Mouse (Mus musculus) retina, adult 2 months (tissue): Measurements from ENCODE around the gene Anapc16.

ENCODE experiments used
- DNase-seq: peaks from one replicate; pipeline ENCODE4 v3.0.0-alpha.2; 2012; ENCODE audit warnings: low read depth, low spot score

Gene Anapc16

GRCm38 (mm10) chr10:60002673-60003212 is at the start of gene Anapc16, which contains the start of gene Ascc1:
TSS of gene Anapc16 (minus strand) at chr10:60003135.
TSS of gene Ascc1 (plus strand) at chr10:60002805.
- peak; percentile 96 for DNase-seq

DNA sequence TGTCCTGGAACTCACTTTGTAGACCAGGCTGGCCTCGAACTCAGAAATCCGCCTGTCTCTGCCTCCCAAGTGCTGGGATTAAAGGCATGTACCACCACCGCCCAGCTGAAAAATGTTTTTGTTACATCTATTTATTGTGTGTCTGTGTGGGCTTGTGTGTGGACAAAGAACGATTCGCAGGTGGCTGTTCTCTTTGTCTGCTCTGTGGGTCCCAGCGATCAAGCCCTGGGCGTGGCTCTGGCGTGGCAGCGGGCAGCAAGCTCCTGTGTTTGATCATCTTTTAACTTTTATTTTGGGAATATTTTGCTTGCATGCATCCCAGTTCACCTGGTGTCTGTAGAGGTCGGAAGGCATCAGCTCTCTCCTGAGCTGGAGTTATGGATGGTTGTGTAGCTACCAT is 47.6 kb upstream of the Anapc16 start:
- DNase-seq = no peak

GRCm38 (mm10) chr10:60046696-60047095 is 43.8 kb upstream of the Anapc16 start:
- no peak for DNase-seq

DNA sequence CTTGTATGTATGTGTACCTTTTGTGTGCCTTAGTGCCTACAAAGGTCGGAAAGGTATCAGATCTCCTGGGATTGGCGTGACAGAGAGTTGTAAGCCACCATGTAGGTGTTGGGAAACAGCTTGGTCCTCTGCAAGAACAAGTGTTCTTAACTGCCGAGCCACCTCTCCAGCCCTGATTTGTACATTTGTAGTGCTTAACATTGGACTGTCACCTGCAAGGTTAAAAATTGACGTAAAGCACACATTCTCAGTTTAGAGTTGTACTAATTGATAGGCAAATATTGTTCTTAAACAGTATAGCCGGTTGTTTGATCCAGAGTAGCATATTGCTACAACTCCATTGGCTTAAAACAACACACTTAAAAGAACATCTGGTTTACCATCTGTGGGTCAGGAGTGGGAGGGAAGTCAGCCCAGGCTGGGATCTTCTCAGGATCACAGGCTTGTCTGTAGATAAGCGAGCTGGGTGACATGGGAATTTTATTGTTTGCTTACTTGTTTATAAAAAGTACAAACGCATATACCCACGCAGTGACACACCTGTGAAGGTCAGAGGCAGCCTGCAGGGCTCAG is 39.5 kb upstream of the Anapc16 start:
- no peak for DNase-seq

DNA sequence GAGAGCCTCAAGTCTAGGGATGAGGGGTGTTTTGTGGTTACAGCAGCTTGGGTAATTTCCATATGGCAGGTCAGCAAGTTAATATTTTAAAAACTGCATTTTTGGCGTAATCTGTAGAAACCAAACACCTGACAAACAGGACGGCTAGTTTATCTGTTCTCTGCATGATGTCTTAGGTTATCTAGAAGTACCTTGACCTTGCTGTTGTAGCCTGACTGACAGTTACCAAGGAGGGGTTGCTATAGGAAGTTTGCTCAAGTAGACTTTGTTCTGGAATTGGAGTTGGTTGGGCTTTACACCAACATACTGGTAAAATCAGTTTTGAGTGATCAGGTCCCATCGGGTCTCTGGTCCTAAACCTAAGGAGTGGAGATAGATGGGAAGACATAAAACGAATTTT is 32.8 kb upstream of the Anapc16 start:
- no peak for DNase-seq

GRCm38 (mm10) chr10:60034621-60035020 is 31.7 kb upstream of the Anapc16 start:
- no peak for DNase-seq

GRCm38 (mm10) chr10:60033064-60033463 is 30.1 kb upstream of the Anapc16 start:
- DNase-seq = no peak

DNA sequence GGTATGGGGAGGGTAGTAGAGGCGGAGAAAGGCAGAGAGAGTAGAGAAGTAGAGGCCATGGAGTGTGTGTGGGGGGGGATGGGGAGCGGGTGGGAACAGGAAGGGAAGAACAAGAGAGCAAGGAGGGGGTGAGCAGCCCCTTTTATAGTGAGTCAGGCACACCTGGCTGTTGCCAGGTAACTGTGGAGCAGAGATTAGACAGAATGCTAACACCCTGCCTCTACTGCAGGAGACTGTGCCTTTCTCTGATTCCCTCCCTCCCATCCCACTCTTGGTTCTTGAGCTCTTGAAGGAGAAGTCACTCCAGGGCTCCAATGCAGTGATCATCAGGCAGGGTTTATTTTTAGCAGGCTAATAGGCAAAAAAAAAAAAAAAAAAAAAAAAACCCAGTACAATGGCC is 29.7 kb upstream of the Anapc16 start:
- no peak for DNase-seq

DNA sequence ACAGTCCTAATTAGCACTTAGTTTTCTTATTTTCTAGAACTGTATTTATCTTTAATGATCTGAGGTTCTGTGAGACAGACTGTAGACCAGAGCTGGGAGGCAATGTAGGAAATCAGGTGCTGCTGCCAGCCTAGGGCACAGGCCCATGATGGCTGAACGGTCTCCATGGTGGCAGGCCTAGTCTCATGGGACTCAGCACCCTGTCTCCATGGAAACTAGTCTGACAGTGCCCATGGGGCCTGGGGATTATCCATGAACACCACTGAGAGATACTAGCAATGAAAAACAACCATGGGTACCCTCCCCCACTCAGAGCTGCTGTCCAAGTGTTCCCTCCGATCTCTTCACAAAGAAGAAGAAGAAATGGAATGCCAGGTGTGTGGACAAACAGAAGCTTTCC is 29.1 kb upstream of the Anapc16 start:
- DNase-seq = no peak

- no peak for DNase-seq
Measured at GRCm38 (mm10) chr10:60031562-60031961, 28.6 kb upstream of the Anapc16 start.

GRCm38 (mm10) chr10:60029387-60029786 is 26.5 kb upstream of the Anapc16 start:
- DNase-seq = no peak

GRCm38 (mm10) chr10:60028979-60029378 is 26.0 kb upstream of the Anapc16 start:
- no peak for DNase-seq

- no peak for DNase-seq
Measured at GRCm38 (mm10) chr10:60028181-60028580, 25.2 kb upstream of the Anapc16 start.

DNA sequence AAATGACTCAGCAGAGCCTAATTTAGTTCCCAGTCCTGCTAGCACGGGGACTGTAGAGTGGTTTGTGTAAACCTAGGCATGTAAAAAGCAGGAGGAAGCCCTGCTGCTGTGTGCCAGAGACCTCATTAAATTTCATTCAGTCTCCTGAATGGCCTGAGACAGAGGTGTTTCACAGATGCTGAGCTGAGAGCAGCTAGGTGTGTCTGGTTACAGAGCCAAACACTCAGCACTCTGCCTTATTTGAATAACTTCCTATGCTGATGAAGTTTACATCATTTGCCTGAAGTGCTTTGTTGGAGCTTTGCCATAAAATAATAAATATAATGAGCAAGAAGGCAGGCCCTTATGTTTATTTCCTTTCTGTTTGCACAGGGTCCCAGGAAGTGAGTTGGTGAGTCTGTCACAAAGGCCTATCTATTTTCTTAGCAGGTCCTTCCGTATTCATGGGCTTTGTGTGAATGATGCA is 24.7 kb upstream of the Anapc16 start:
- DNase-seq = no peak

DNA sequence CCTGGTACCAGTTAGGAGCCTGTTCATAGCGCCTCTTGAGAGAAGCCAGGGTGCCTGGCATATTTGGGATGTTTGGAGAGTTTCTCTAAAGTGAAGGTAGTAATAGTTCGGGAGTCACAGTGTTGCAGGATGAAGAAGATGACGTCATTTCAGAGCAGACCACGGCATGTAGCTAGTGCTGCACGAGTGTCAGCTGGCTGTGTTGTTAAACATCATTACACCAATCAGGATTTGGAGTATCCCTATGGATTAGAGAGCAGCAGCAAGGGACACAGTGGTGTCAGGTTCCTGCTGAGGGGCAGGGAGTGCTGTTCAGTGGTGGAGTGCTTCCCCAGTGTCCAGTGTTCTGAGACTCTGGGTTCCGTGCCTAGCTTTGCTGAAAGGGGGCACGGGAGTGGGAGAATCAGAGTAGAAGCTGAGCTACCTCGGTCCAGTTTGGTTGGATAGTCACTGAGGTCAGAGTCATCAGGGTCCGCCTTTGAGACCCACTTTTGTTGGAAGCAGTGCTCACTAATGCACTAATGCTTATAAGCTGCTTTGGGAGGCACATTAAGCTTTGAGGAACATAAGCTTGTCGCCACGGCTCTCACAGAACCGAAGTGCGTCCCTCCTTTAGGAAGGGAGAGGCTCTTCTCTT is 23.9 kb upstream of the Anapc16 start:
- DNase-seq = peak; percentile 61

DNA sequence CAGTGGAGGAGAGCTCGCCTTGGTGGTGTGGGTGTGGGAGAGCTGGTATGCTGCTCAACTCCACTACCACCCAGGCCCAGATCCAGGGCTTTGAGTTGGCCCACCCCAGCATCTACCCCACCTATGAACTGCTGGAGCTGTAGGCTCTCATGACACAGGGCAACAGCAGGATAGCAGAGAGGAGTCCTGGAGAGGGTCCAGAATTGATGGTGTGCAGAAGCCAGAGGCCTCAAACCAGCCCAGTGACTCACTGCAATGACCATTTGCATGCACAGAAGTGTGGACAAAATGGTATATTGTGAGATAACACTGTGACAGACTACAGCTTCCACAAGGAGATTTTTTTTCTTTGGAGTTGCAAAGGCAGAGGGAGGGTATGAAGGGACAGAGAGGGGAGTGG is 20.8 kb upstream of the Anapc16 start:
- DNase-seq = no peak

DNA sequence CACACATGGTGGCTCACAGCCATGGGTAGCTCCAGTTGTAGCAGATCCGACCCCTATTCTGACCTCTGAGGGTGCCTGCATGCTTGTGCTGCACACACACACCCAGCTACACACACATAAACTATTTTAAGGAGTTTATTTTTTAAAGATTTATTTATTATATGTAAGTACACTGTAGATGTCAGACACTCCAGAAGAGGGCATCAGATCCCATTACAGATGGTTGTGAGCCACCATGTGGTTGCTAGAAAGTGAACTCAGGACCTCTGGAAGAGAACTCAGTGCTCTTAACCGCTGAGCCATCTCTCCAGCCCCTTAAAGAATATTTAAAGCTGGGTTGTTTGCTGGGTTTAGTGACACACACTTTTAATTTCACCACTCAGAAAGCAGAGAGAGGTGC is 16.4 kb upstream of the Anapc16 start:
- no peak for DNase-seq

- no peak for DNase-seq
Measured at GRCm38 (mm10) chr10:60016223-60016622, 13.3 kb upstream of the Anapc16 start.

DNA sequence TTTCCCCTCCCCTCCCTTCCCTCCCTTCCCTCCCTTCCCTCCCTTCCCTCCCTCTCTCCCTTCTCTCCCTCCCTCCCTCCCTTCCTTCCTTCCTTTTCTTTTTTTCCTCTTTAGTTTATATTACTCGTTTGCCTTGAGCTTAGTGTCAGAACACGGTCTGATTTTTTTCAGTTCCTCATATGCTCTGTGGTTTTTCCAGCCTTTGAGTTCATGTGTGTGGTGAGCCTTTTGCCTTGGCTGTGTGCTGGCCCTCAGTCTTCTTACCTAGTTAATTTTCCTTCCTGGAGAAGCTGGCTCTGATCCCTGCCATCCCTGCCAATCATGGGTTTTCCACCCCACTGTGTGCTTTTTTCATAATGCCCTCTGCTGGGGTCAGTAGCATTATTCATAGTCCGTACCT is 6.2 kb upstream of the Anapc16 start:
- DNase-seq = no peak

GRCm38 (mm10) chr10:60005264-60005663 is 2.3 kb upstream of the Anapc16 start:
- DNase-seq = no peak

DNA sequence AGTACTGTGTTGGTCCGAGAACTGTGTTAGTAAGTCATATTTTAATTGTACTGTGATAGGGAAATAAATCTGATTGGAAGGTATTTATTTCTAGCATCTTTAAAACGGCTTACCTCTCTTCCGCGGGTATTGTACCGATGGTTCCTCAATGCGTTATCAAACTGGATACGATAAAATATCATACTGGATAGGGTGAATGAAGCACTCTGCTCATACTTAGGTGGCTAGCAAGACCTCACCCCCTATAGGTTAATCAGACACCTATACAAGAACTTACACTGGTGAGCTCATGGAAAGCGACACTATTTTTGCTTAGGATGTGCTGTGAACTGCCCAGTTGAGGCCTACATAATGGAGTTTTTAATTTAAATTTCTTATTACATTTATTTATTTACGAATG is 912 bp upstream of the Anapc16 start:
- DNase-seq = no peak

DNA sequence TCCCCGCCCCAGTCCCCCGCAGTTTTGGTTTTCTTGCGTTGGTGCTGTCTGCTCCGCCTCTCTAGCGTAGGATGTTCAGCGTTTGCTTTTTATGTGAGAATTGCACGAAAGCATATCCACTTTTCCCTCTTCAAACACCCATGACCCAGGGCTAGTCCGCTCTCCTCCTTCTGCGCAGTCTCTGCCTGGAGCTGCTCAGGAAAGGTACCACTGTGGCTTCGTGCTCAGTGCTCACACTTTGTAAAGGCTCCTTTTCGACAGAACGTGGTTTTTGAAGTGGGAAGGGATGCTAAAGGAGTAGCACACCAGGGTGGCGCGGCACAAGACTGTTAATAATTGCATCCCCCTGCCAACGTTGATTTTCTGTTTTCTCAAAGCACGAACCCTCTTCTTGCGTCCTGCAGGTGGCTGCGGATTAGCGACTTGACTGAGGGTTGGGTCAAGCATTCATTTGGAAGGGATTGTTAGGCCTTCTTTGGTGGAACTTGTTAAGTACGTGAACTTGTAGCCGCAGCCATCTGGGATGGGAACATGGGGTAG is 348 bp upstream of the Anapc16 start:
- DNase-seq = no peak

GRCm38 (mm10) chr10:60002203-60002602 is 732 bp downstream of the Anapc16 start:
- no peak for DNase-seq
